Mouse (Mus musculus) forebrain, embryonic 15.5 days (tissue): ENCODE measurements around the gene Olfr156. TPM values are rescaled to one million over a fixed set of nuclear protein-coding genes. Genes with fewer than 3 reads are reported as not detected.
"Not testable (repeated sequence)": the region's sequence is repeated elsewhere in the genome, so short reads cannot be mapped to it uniquely, and the experiment has no call there.

Source experiments
- ATAC-seq: fragments of 200-750 bp; cut with Nextera tagmentation; replicated peaks from 2 replicates; pipeline ENCODE4 v1.8.0; 2017; ENCODE audit warnings: mild to moderate bottlenecking, moderate TSS enrichment, moderate library complexity
- H3K27ac ChIP-seq: fragments of 300-500 bp; sonication (generic); replicated peaks from 2 replicates; pipeline ENCODE4 v1.5.1; 2015; ENCODE audit warnings: mild to moderate bottlenecking, inconsistent platforms
- H3K27me3 ChIP-seq: fragments of 300-500 bp; sonication (generic); 2 replicates; pipeline ENCODE4 v1.6.1; 2015; ENCODE audit warnings: inconsistent platforms
- H3K36me3 ChIP-seq: fragments of 300-500 bp; sonication (generic); 2 replicates; pipeline ENCODE4 v1.6.1; 2015; ENCODE audit warnings: mild to moderate bottlenecking, inconsistent platforms
- H3K4me1 ChIP-seq: fragments of 300-500 bp; sonication (generic); 2 replicates; pipeline ENCODE4 v1.6.1; 2015; ENCODE audit warnings: inconsistent platforms
- H3K4me2 ChIP-seq: fragments of 300-500 bp; sonication (generic); replicated peaks from 2 replicates; pipeline ENCODE4 v1.6.1; 2015; ENCODE audit warnings: mild to moderate bottlenecking, inconsistent platforms
- H3K4me3 ChIP-seq: fragments of 300-500 bp; sonication (generic); 2 replicates; pipeline ENCODE4 v1.5.1; 2015; ENCODE audit warnings: mild to moderate bottlenecking, inconsistent platforms
- H3K9ac ChIP-seq: fragments of 300-500 bp; sonication (generic); replicated peaks from 2 replicates; pipeline ENCODE4 v1.6.1; 2015; ENCODE audit warnings: mild to moderate bottlenecking, inconsistent platforms
- H3K9me3 ChIP-seq: fragments of 300-500 bp; sonication (generic); 2 replicates; pipeline ENCODE4 v1.6.1; 2016; ENCODE audit warnings: inconsistent platforms
- WGBS: fragments of 180-500 bp; shearing (Covaris S2); methylation state at CpG from one replicate; pipeline ENCODE4 v1.1.7; 2015; ENCODE audit warnings: mixed read lengths; 5-methylcytosine and 5-hydroxymethylcytosine counted together
- polyA plus RNA-seq: library from polyadenylated mRNA; unstranded; fragments of >200 nt; fragmentation: Nextera tagmentation; extraction: Ambion mirVana; gene quantifications from 2 replicates; pipeline ENCODE4 v1.2.1, GENCODE M21; 2015

Gene Olfr156
- polyA plus RNA-seq, 1 experiment from 2014 or later: not detected

DNA sequence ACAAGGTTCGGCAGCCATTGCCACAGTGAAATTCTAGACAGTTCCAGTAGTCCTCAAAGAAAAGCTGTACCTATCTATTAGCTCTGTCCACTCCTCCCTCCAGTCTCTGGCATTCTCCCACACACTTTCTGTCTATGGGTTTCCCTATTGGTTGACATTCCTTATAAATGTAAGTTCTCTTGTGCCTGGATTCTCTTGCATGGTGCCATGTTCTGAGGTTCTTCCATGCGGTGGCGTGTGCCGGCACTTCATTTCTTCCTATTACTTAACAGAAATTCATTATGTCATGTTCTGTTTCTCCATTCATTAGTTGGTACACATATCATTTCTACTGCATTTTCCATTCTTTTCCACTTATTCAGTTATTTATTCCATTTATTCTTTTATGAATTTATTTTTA lies 5.1 kb upstream of the Olfr156 start:
- H3K9ac ChIP-seq: no peak overlapping the region
- ATAC-seq: no peak
- H3K4me1 ChIP-seq: no peaks in the 10 kb centered on the region
- H3K9me3 ChIP-seq: no peaks in the 10 kb centered on the region
- H3K36me3 ChIP-seq: no peaks in the 10 kb centered on the region
- 90% methylated on average over 4 of the region's 4 CpGs for WGBS
- H3K4me3 ChIP-seq: no peak overlapping the region
- H3K4me2 ChIP-seq: no peak overlapping the region
- no peak overlapping the region for H3K27ac ChIP-seq
- H3K27me3 ChIP-seq: no peaks in the 10 kb centered on the region

DNA sequence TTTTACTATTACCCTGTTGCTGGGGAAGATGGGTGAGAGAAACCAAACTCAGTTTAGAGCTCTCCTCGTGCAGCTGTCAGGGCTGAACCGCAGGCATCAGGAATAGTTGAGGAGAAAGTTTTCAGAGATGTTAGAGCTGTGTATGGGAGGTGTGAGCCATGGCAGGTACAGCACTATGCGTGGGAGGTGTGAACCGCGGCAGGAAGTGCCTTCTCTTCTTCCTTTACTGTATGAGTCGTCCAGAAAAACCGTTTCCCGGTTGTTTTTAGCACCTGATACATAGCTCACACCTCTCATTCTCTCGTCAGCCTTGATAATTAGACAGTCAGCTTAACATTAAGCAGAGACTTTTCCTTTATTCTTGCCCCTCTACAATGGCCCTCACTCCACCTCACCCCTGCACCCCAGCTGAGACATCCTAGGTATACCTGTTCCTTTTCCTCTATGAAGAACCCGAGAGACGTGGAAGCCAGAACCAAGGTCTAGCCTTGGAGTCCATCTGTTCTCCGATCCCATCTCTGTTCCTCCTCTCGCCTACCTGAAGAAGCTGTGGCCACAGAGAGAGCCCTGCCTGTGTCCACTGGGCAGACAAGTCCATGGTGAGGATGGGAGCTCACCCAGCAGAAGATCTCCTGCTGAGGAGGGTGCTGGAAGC lies 672 bp downstream of the Olfr156 start:
- Histone ChIP-seq H3K36me3 (no peaks in the 10 kb centered on the region), H3K9me3 (no peaks in the 10 kb centered on the region), H3K4me3 (no peak overlapping the region), H3K27ac (no peak overlapping the region), H3K9ac (no peak overlapping the region), H3K4me2 (no peak overlapping the region), H3K4me1 (no peaks in the 10 kb centered on the region), H3K27me3 (no peaks in the 10 kb centered on the region)
- no peak for ATAC-seq
- 87% methylated on average over 13 of the region's 13 CpGs for WGBS

DNA sequence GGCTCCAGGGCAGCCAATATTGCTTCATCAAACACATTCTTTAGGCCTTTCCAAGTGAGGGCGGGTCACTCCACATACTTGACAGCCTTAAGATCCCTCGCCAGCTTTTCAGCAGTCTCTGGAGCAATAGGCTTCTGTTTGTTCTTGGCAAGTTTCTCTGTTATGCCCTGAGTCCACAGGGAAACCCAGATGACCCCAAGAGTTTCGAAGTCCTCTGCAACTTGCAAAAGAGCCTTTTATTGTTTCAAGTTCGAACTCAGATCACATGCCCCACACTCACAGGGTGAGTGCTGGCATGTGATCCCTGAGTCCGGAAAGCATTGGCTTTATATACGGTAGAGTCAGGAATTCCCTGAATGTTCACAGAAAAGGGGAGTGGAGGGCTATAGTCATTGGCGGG lies 24.8 kb downstream of the Olfr156 start:
- no peak overlapping the region for H3K27ac ChIP-seq

DNA sequence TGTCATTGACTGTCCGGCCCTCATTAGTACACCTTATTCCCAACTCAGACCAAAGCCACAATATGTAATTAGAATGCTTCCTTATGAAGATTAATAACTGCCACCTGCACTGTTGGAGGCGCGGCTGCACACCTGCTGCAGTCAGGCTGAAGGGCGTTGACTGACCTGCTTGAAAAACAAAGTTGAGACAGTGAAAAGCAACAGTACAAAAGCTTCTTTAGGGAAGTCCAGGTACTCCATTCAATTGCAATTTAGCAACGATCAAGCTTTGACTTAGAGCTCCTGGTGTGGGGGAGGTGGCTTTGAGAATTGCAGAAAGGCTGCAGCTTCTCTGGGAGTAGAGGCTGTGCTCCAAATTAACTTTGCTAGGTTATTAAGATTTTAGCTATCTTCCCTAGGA lies 27.9 kb downstream of the Olfr156 start:
- not testable (repeated sequence) for H3K9ac ChIP-seq, H3K27ac ChIP-seq, H3K9me3 ChIP-seq, H3K4me3 ChIP-seq, H3K4me2 ChIP-seq, H3K4me1 ChIP-seq, ATAC-seq, H3K36me3 ChIP-seq, H3K27me3 ChIP-seq
- WGBS: 86% methylated on average over 5 of the region's 5 CpGs

More for the DNA sequence above, 24.8 kb downstream of the Olfr156 start:
- Histone ChIP-seq H3K9me3 (no peaks in the 10 kb centered on the region), H3K36me3 (no peaks in the 10 kb centered on the region), H3K9ac (no peak overlapping the region), H3K27me3 (no peaks in the 10 kb centered on the region), H3K4me1 (no peaks in the 10 kb centered on the region), H3K4me3 (no peak overlapping the region), H3K4me2 (no peak overlapping the region)
- no peak for ATAC-seq
- 82% methylated on average over 7 of the region's 7 CpGs for WGBS

DNA sequence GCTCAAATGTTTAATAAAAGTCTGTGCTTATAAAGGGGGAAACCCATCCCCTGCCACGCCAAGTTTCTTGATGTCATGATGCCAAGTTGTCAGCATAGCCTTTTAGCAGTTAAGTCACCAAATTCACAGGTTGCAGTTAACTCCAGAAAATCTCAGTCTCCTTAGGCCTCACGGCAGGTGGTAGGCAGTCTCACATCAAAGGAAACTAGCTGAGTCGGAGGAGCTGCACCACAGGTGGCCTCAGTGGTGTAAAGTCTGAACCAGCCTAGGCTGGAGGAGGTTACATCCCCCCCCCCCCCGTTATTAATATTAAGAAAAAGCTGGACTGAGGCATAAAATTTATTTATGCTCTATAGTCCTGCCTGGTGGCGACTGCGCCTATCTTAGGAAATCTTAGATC lies 28.4 kb downstream of the Olfr156 start:
- no peak for ATAC-seq
- no peak overlapping the region for H3K4me2 ChIP-seq
- 78% methylated on average over 6 of the region's 6 CpGs for WGBS
- no peaks in the 10 kb centered on the region for H3K4me1 ChIP-seq
- no peak overlapping the region for H3K9ac ChIP-seq
- H3K9me3 ChIP-seq: no peaks in the 10 kb centered on the region
- H3K27ac ChIP-seq: no peak overlapping the region
- H3K36me3 ChIP-seq: no peaks in the 10 kb centered on the region
- H3K4me3 ChIP-seq: no peak overlapping the region
- H3K27me3 ChIP-seq: no peaks in the 10 kb centered on the region

DNA sequence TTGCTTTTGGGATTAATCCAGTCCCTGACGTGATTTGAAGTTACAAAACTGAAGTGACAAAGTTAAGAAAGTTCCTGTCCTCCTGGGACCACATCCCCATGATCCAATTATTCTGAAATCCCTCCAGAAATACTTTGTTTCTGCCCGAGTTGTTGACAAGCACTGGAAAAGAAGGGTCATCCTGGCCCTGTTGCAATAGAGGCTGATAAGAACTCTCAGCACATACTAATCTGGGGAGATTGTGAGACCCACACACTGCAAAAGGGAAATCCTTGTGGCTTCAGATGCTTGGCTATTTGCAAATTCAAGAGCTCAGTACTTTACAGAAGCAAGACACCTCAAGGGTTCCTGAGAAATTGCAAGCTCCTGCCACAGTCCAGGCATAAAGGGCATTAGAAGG lies 51.4 kb downstream of the Olfr156 start:
- no peak overlapping the region for H3K4me2 ChIP-seq
- no peaks in the 10 kb centered on the region for H3K27me3 ChIP-seq
- no peaks in the 10 kb centered on the region for H3K4me1 ChIP-seq
- no peak overlapping the region for H3K27ac ChIP-seq
- H3K36me3 ChIP-seq: no peaks in the 10 kb centered on the region
- no peak overlapping the region for H3K9ac ChIP-seq
- WGBS: 28% methylated on average over 2 of the region's 2 CpGs
- H3K9me3 ChIP-seq: no peaks in the 10 kb centered on the region
- no peak for ATAC-seq
- H3K4me3 ChIP-seq: no peak overlapping the region

DNA sequence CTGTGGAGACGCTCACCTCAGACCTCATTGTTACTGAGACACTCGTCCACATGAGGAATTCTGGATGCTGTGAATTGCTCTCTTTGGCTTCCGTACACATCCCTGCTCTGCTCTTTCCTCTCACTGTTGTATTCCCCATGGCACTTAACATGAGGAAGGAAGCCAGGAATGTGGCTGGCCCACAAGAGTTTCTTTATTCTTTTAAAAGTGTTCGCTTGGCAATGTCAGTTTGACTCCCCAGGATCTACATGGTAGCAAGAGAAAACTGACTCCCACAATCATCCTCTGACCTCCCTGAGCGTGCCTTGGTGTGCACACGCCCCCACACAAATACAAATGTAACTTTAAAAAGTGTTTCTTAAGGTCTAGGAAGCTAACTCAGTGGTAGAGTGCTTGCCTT lies 52.1 kb downstream of the Olfr156 start:
- no peaks in the 10 kb centered on the region for H3K36me3 ChIP-seq
- no peaks in the 10 kb centered on the region for H3K9me3 ChIP-seq
- H3K9ac ChIP-seq: no peak overlapping the region
- no peak overlapping the region for H3K4me2 ChIP-seq
- H3K27me3 ChIP-seq: no peaks in the 10 kb centered on the region
- H3K27ac ChIP-seq: no peak overlapping the region
- no peak for ATAC-seq
- WGBS: 67% methylated on average over 6 of the region's 6 CpGs
- no peaks in the 10 kb centered on the region for H3K4me1 ChIP-seq
- H3K4me3 ChIP-seq: no peak overlapping the region

DNA sequence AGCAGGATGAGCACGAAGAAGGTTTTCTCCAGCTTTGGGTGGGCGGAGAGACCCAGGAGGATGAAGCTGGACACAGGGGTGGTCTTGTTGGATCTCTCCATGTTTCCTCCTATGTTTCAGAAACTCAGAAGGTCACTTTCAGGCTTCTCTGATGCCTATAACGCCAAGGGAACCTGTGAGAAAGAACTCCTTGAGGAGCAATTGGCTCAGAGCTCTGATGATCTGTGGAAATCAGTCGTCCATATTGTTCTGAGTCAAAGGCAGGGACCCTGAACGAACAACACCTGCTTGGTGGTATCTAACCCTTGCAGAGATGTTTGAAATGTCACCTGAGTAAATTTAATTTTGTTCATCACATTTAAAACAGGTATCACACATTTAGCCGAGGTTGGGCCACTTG lies 52.8 kb downstream of the Olfr156 start, which contains the start of gene Olfr159:
Gene Olfr159 (minus strand): TSS at position 101 of the 400 bp plus-strand sequence.
- Histone ChIP-seq H3K4me1 (no peaks in the 10 kb centered on the region), H3K36me3 (no peaks in the 10 kb centered on the region), H3K9ac (no peak within 1 kb of the TSS), H3K27ac (no peak within 1 kb of the TSS), H3K9me3 (no peaks in the 10 kb centered on the region), H3K4me3 (no peak within 1 kb of the TSS), H3K27me3 (no peaks in the 10 kb centered on the region), H3K4me2 (no peak within 1 kb of the TSS)
- no peak for ATAC-seq
- WGBS: 86% methylated on average over 6 of the region's 6 CpGs

Other genes with a start within 250 kb of the Olfr156 start
- 21.5 and 28.2 TPM in 2 replicates for gene Rgp1, start 245.2 kb downstream of the Olfr156 start, polyA plus RNA-seq
- gene Gba2, start 245.0 kb downstream of the Olfr156 start, polyA plus RNA-seq: 59.1 and 61.0 TPM in 2 replicates
- 0.56 and 0.81 TPM in 2 replicates for gene Msmp, start 239.4 kb downstream of the Olfr156 start, polyA plus RNA-seq
- gene Npr2, start 192.0 kb downstream of the Olfr156 start, polyA plus RNA-seq: 12.7 and 15.4 TPM in 2 replicates
- gene Spag8, start 170.3 kb downstream of the Olfr156 start, polyA plus RNA-seq: 4.3 and 6.7 TPM in 2 replicates
- gene Hint2, start 167.4 kb downstream of the Olfr156 start, polyA plus RNA-seq: 65.5 and 74.0 TPM in 2 replicates
- 16.2 TPM in 2 replicates for gene Tmem8b, start 154.9 kb downstream of the Olfr156 start, polyA plus RNA-seq
- gene Fam221b, start 154.8 kb downstream of the Olfr156 start, polyA plus RNA-seq: 1.6 and 1.7 TPM in 2 replicates
- gene Olfr70, start 123.1 kb downstream of the Olfr156 start, polyA plus RNA-seq: not detected in 2 replicates
- not detected in 2 replicates for gene Olfr71, start 113.6 kb downstream of the Olfr156 start, polyA plus RNA-seq
- gene Hrct1, start 96.7 kb downstream of the Olfr156 start, polyA plus RNA-seq: 0.19 and 0.42 TPM in 2 replicates
- 0.08 TPM in 1 of 2 replicates, not detected in the other for gene Spaar, start 93.9 kb downstream of the Olfr156 start, polyA plus RNA-seq
- gene Olfr159, start 52.9 kb downstream of the Olfr156 start, polyA plus RNA-seq: not detected in 2 replicates
- not detected in 2 replicates for gene Olfr157, start 16.3 kb upstream of the Olfr156 start, polyA plus RNA-seq
- gene Olfr155, start 27.7 kb upstream of the Olfr156 start, polyA plus RNA-seq: not detected in 2 replicates
- 4.1 and 4.4 TPM in 2 replicates for gene Reck, start 51.6 kb upstream of the Olfr156 start, polyA plus RNA-seq
- gene Glipr2, start 133.5 kb upstream of the Olfr156 start, polyA plus RNA-seq: 29.7 and 30.0 TPM in 2 replicates
- gene Ccin, start 159.6 kb upstream of the Olfr156 start, polyA plus RNA-seq: not detected in 2 replicates
- 309 and 310 TPM in 2 replicates for gene Clta, start 180.6 kb upstream of the Olfr156 start, polyA plus RNA-seq